9 mouse cellular contexts compared by ENCODE assay signal in genomic region chr17:34931735-34932098, GRCm38 (mm10). TPM values are rescaled to one million over a fixed set of nuclear protein-coding genes. Genes with fewer than 3 reads are reported as not detected.
DNase-seq lines count a peak whose midpoint lies in the region; ATAC-seq lines count a peak whose summit lies in the region.
"Had no signal": no experiment of that assay in that cellular context is flagged by ENCODE, and none has a peak within 500 bp of the region (broad histone marks: within the 10 kb centered on the region; RNA-seq: fewer than 3 reads in every experiment).

No protein-coding gene starts in this region.

- peak; percentile 50 for DNase-seq in cerebellum, adult 8-10 months
- no peak for DNase-seq in limb, embryonic 11.5 days (ENCODE audit: low spot score)
- no peak for DNase-seq in urinary bladder, postnatal 25 days (ENCODE audit: low spot score)
- DNase-seq in adipocyte (ENCODE audit: low spot score) = no peak

- peaks cover 59% of the 10 kb centered on the region for H3K4me1 ChIP-seq in megakaryocyte, embryonic 14.5 days
- peaks cover 16% of the 10 kb centered on the region for H3K4me1 ChIP-seq in heart, embryonic 13.5 days
- peaks cover 4% of the 10 kb centered on the region for H3K4me1 ChIP-seq in limb, embryonic 11.5 days (ENCODE audit: control insufficient read depth, insufficient read depth, low read length)
- H3K4me1 ChIP-seq in neural tube, embryonic 14.5 days (ENCODE audit: control insufficient read depth, insufficient read depth, low read length) = 0 out of 2 replicates have a peak, but pooled peaks cover 5% of the 10 kb centered on the region

- peak overlapping the region; percentile 93 for H3K9ac ChIP-seq in heart, embryonic 13.5 days
- peak overlapping the region; percentile 72 for H3K9ac ChIP-seq in limb, embryonic 11.5 days (ENCODE audit: low read length)
- peak overlapping the region; percentile 89 for H3K9ac ChIP-seq in neural tube, embryonic 14.5 days (replicated peaks; ENCODE audit: low read depth, low read length)

- H3K27me3 ChIP-seq in megakaryocyte, embryonic 14.5 days (replicated peaks) = no peaks in the 10 kb centered on the region
- H3K27me3 ChIP-seq in heart, embryonic 13.5 days (replicated peaks) = no peaks in the 10 kb centered on the region
- no peaks in the 10 kb centered on the region for H3K27me3 ChIP-seq in limb, embryonic 11.5 days (ENCODE audit: control insufficient read depth, insufficient read depth, low read length)
- no peaks in the 10 kb centered on the region for H3K27me3 ChIP-seq in neural tube, embryonic 14.5 days (ENCODE audit: control insufficient read depth, insufficient read depth, low read length)

- ATAC-seq in megakaryocyte, adult 5-6 weeks (ENCODE audit: poor library complexity, severe bottlenecking) = no peak
- no peak for ATAC-seq in heart, embryonic 13.5 days (ENCODE audit: extremely low read depth, insufficient number of reproducible peaks, low FRiP score, low TSS enrichment)
- ATAC-seq in limb, embryonic 11.5 days (ENCODE audit: insufficient number of reproducible peaks, low FRiP score, low TSS enrichment, low read depth) = no peak
- ATAC-seq in neural tube, embryonic 14.5 days (ENCODE audit: low read depth) = peak; percentile 40; the same call in 1 of the 2 replicates

- peaks cover 45% of the 10 kb centered on the region for H3K36me3 ChIP-seq in megakaryocyte, embryonic 14.5 days (replicated peaks; ENCODE audit: low read length)
- H3K36me3 ChIP-seq in heart, embryonic 13.5 days = peaks cover 21% of the 10 kb centered on the region
- H3K36me3 ChIP-seq in limb, embryonic 11.5 days (ENCODE audit: control insufficient read depth, insufficient read depth, low read length) = no peaks in the 10 kb centered on the region
- peaks cover 8% of the 10 kb centered on the region; the same call in 1 of the 2 replicates for H3K36me3 ChIP-seq in neural tube, embryonic 14.5 days (ENCODE audit: control insufficient read depth, insufficient read depth, low read length)

- peak overlapping the region; percentile 100 for H3K4me3 ChIP-seq in megakaryocyte, embryonic 14.5 days (replicated peaks)
- H3K4me3 ChIP-seq in heart, embryonic 13.5 days = peak overlapping the region; percentile 85
- peak overlapping the region; percentile 76 for H3K4me3 ChIP-seq in limb, embryonic 11.5 days (ENCODE audit: low read depth, low read length)
- H3K4me3 ChIP-seq in neural tube, embryonic 14.5 days (ENCODE audit: low read depth, low read length) = peak overlapping the region; percentile 75

- no peaks in the 10 kb centered on the region for H3K9me3 ChIP-seq in megakaryocyte, embryonic 14.5 days
- H3K9me3 ChIP-seq in heart, embryonic 13.5 days = no peaks in the 10 kb centered on the region
- H3K9me3 ChIP-seq in limb, embryonic 11.5 days (ENCODE audit: control insufficient read depth, low read length) = no peaks in the 10 kb centered on the region
- no peaks in the 10 kb centered on the region for H3K9me3 ChIP-seq in neural tube, embryonic 14.5 days (ENCODE audit: control insufficient read depth, low read length)

- 14% methylated on average over 14 of the region's 14 CpGs for WGBS in heart, embryonic 13.5 days
- WGBS in limb, embryonic 11.5 days = 10% methylated on average over 14 of the region's 14 CpGs
- 7% methylated on average over 14 of the region's 14 CpGs for WGBS in neural tube, embryonic 14.5 days

- H3K27ac ChIP-seq in heart, embryonic 13.5 days (replicated peaks) = no peak overlapping the region
- no peak overlapping the region for H3K27ac ChIP-seq in limb, embryonic 11.5 days (replicated peaks; ENCODE audit: low read depth, low read length)
- H3K27ac ChIP-seq in neural tube, embryonic 14.5 days (ENCODE audit: low read depth, low read length) = peak overlapping the region; percentile 73; the same call in 1 of the 2 replicates

- H3K4me2 ChIP-seq in heart, embryonic 13.5 days = peak overlapping the region; percentile 97
- peak overlapping the region; percentile 98 for H3K4me2 ChIP-seq in limb, embryonic 11.5 days (ENCODE audit: low read depth, severe bottlenecking)
- peak overlapping the region; percentile 98 for H3K4me2 ChIP-seq in neural tube, embryonic 14.5 days (ENCODE audit: low read depth, low read length)

RNA-seq across cellular contexts. Expression of gene Neu1, which starts 0.7 kb away (rescaled TPM):
- polyA plus RNA-seq in megakaryocyte, embryonic 14.5 days (2012; ENCODE audit: insufficient read depth, low replicate concordance) = 12.4 and 41.3 TPM in 2 replicates
- total RNA-seq in megakaryocyte, adult 5-6 weeks (2015) = 18.1 and 22.9 TPM in 2 replicates
- 23.4 and 23.7 TPM in 2 replicates for total RNA-seq in megakaryocyte, adult 5-6 weeks (2017)
- 18.1 and 19.2 TPM in 2 replicates for polyA plus RNA-seq in heart, embryonic 13.5 days (2015; fragmentation: Nextera tagmentation; extraction: Ambion mirVana)
- 10.3 and 12.8 TPM in 2 replicates for polyA plus RNA-seq in limb, embryonic 11.5 days (2014; fragmentation: Nextera tagmentation; extraction: Ambion mirVana)
- polyA plus RNA-seq in neural tube, embryonic 14.5 days (2014; fragmentation: Nextera tagmentation; extraction: Ambion mirVana) = 27.4 and 30.1 TPM in 2 replicates

RNA-seq across cellular contexts. Expression of gene Slc44a4, which starts 17.5 kb away (rescaled TPM):
- not detected in 2 replicates for polyA plus RNA-seq in megakaryocyte, embryonic 14.5 days (2012; ENCODE audit: insufficient read depth, low replicate concordance)
- total RNA-seq in megakaryocyte, adult 5-6 weeks (2015) = 0.33 TPM in 1 of 2 replicates, not detected in the other
- total RNA-seq in megakaryocyte, adult 5-6 weeks (2017) = 0.12 TPM in 1 of 2 replicates, not detected in the other
- 0.15 TPM in 1 of 2 replicates, not detected in the other for polyA plus RNA-seq in heart, embryonic 13.5 days (2015; fragmentation: Nextera tagmentation; extraction: Ambion mirVana)
- 0.21 TPM in 1 of 2 replicates, not detected in the other for polyA plus RNA-seq in limb, embryonic 11.5 days (2014; fragmentation: Nextera tagmentation; extraction: Ambion mirVana)
- polyA plus RNA-seq in neural tube, embryonic 14.5 days (2014; fragmentation: Nextera tagmentation; extraction: Ambion mirVana) = not detected in 2 replicates
- total RNA-seq: heart, postnatal 10 days had no signal

RNA-seq across cellular contexts. Expression of gene Hspa1b, which starts 27.3 kb away (rescaled TPM):
- 4.5 and 7.2 TPM in 2 replicates for polyA plus RNA-seq in megakaryocyte, embryonic 14.5 days (2012; ENCODE audit: insufficient read depth, low replicate concordance)
- total RNA-seq in megakaryocyte, adult 5-6 weeks (2015) = 14.9 and 22.6 TPM in 2 replicates
- 23.0 and 30.6 TPM in 2 replicates for total RNA-seq in megakaryocyte, adult 5-6 weeks (2017)
- polyA plus RNA-seq in heart, embryonic 13.5 days (2015; fragmentation: Nextera tagmentation; extraction: Ambion mirVana) = 0.19 and 0.20 TPM in 2 replicates
- polyA plus RNA-seq in limb, embryonic 11.5 days (2014; fragmentation: Nextera tagmentation; extraction: Ambion mirVana) = 0.43 and 0.44 TPM in 2 replicates
- polyA plus RNA-seq in neural tube, embryonic 14.5 days (2014; fragmentation: Nextera tagmentation; extraction: Ambion mirVana) = 0.27 and 0.35 TPM in 2 replicates

RNA-seq across cellular contexts. Expression of gene Ehmt2, which starts 33.4 kb away (rescaled TPM):
- 356 and 543 TPM in 2 replicates for polyA plus RNA-seq in megakaryocyte, embryonic 14.5 days (2012; ENCODE audit: insufficient read depth, low replicate concordance)
- 66.5 and 68.9 TPM in 2 replicates for total RNA-seq in megakaryocyte, adult 5-6 weeks (2015)
- total RNA-seq in megakaryocyte, adult 5-6 weeks (2017) = 75.4 and 75.7 TPM in 2 replicates
- polyA plus RNA-seq in heart, embryonic 13.5 days (2015; fragmentation: Nextera tagmentation; extraction: Ambion mirVana) = 38.8 and 42.4 TPM in 2 replicates
- 77.8 and 78.9 TPM in 2 replicates for polyA plus RNA-seq in limb, embryonic 11.5 days (2014; fragmentation: Nextera tagmentation; extraction: Ambion mirVana)
- 78.1 and 86.8 TPM in 2 replicates for polyA plus RNA-seq in neural tube, embryonic 14.5 days (2014; fragmentation: Nextera tagmentation; extraction: Ambion mirVana)

RNA-seq across cellular contexts. Expression of gene C2, which starts 33.7 kb away (rescaled TPM):
- polyA plus RNA-seq in megakaryocyte, embryonic 14.5 days (2012; ENCODE audit: insufficient read depth, low replicate concordance) = 3.0 and 6.0 TPM in 2 replicates
- 1.0 and 1.3 TPM in 2 replicates for total RNA-seq in megakaryocyte, adult 5-6 weeks (2015)
- total RNA-seq in megakaryocyte, adult 5-6 weeks (2017) = 0.22 TPM in 1 of 2 replicates, not detected in the other
- 0.84 and 1.9 TPM in 2 replicates for polyA plus RNA-seq in heart, embryonic 13.5 days (2015; fragmentation: Nextera tagmentation; extraction: Ambion mirVana)
- polyA plus RNA-seq in limb, embryonic 11.5 days (2014; fragmentation: Nextera tagmentation; extraction: Ambion mirVana) = 0.44 and 0.58 TPM in 2 replicates
- polyA plus RNA-seq in neural tube, embryonic 14.5 days (2014; fragmentation: Nextera tagmentation; extraction: Ambion mirVana) = 1.5 and 2.1 TPM in 2 replicates
